Mouse (Mus musculus) forebrain, embryonic 14.5 days (tissue): ENCODE measurements at regions not wholly inside any gene's neighbourhood (a gene's known extent, or its start where the extent isn't known, plus 50 kb on each side); places are given as distances from the start of the nearest gene placed in this dataset.

Experiments
- ATAC-seq: fragments of 200-750 bp; cut with Nextera tagmentation; 2 replicates; pipeline ENCODE4 v1.8.0; 2017; ENCODE audit warnings: mild to moderate bottlenecking, moderate library complexity
- DNase-seq: peaks from one replicate; pipeline ENCODE4 v3.0.0-alpha.2; 2015; ENCODE audit warnings: low spot score
- H3K27ac ChIP-seq: fragments of 300-500 bp; sonication (generic); 2 replicates; pipeline ENCODE4 v1.5.1; 2014; ENCODE audit warnings: low read depth, mild to moderate bottlenecking, control low read depth, low read length, moderate library complexity
- H3K27me3 ChIP-seq: fragments of 300-500 bp; sonication (generic); replicated peaks from 2 replicates; pipeline ENCODE4 v1.6.1; 2014; ENCODE audit warnings: low read length, control low read depth, mixed read lengths; ENCODE audit not compliant: control insufficient read depth, insufficient read depth
- H3K36me3 ChIP-seq: fragments of 300-500 bp; sonication (generic); 2 replicates; pipeline ENCODE4 v1.6.1; 2014; ENCODE audit warnings: low read length, control low read depth; ENCODE audit not compliant: control insufficient read depth, insufficient read depth
- H3K4me1 ChIP-seq: fragments of 300-500 bp; sonication (generic); 2 replicates; pipeline ENCODE4 v1.6.1; 2014; ENCODE audit warnings: antibody characterized with exemption, low read length, control low read depth; ENCODE audit not compliant: control insufficient read depth, insufficient read depth
- H3K4me2 ChIP-seq: fragments of 300-500 bp; sonication (generic); 2 replicates; pipeline ENCODE4 v1.6.1; 2014; ENCODE audit warnings: mild to moderate bottlenecking, control low read depth, low read length
- H3K4me3 ChIP-seq: fragments of 300-500 bp; sonication (generic); 2 replicates; pipeline ENCODE4 v1.5.1; 2014; ENCODE audit warnings: low read depth, low read length, control low read depth
- H3K9ac ChIP-seq: fragments of 300-500 bp; sonication (generic); 2 replicates; pipeline ENCODE4 v1.6.1; 2014; ENCODE audit warnings: mild to moderate bottlenecking, low read length, control low read depth, moderate library complexity
- H3K9me3 ChIP-seq: fragments of 300-500 bp; sonication (generic); replicated peaks from 2 replicates; pipeline ENCODE4 v1.6.1; 2016; ENCODE audit warnings: low read length, control low read depth, mixed read lengths; ENCODE audit not compliant: control insufficient read depth
- WGBS: fragments of 180-500 bp; shearing (Covaris S2); extraction: QIAGEN DNeasy Blood & Tissue Kit; methylation state at CpG from one replicate; pipeline ENCODE4 v1.1.7; 2014; 5-methylcytosine and 5-hydroxymethylcytosine counted together

DNA sequence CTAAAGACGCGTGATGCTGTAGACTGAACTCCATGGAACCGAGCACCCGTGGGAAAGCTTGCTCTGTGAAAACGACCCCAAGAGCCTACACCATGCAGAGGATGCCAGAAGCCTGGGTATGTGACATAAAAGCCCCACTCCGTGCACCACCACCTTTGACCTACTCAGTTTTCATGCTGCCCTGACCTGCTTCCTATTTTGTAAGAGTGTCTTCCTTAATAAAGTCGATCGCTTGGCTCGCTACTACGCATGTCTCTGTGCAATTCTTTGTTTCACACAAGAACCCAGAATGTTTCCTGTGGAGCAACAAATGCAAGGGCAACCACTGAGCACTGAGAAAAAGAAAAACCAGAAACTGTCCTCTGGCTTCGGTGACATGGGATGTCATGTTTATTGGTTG lies 60.5 kb downstream of the Sec61b start:
- no peaks in the 10 kb centered on the region for H3K9me3 ChIP-seq
- H3K4me1 ChIP-seq, result no peaks in the 10 kb centered on the region; the same call in 1 of the 2 replicates
- 88% methylated on average over 11 of the region's 11 CpGs for WGBS

DNA sequence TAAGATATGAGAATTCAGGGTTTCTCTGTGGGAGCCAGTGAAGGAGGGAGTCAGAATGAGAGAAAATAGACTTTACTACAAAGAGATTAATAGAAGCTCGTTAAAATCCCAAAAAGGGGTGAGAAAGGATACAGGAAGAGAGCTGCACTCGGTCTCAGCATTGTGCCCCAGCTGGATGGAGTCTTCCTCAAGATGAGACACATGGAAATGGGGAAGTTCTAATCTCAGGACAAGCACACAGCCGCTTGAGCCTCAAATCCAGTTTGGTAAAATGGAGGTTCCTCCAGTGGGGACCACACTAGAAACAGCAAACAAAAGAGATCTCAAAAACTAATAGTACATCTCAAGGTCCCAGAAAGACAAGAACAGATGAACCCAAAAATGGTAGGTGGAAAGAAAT lies 93.2 kb downstream of the Sec61b start:
- Histone ChIP-seq H3K27ac (no peak overlapping the region), H3K4me3 (no peak overlapping the region), H3K4me2 (no peak overlapping the region), H3K4me1 (no peaks in the 10 kb centered on the region), H3K36me3 (no peaks in the 10 kb centered on the region), H3K9me3 (no peaks in the 10 kb centered on the region), H3K27me3 (no peaks in the 10 kb centered on the region), H3K9ac (no peak overlapping the region)
- WGBS, result 41% methylated on average over 3 of the region's 3 CpGs
- no peak for DNase-seq
- no peak for ATAC-seq

More for the DNA sequence above, 60.5 kb downstream of the Sec61b start:
- H3K4me2 ChIP-seq, result no peak overlapping the region
- H3K36me3 ChIP-seq, result no peaks in the 10 kb centered on the region
- H3K9ac ChIP-seq, result no peak overlapping the region
- no peak overlapping the region for H3K27ac ChIP-seq
- H3K4me3 ChIP-seq, result no peak overlapping the region
- no peak for DNase-seq
- ATAC-seq, result no peak
- no peaks in the 10 kb centered on the region for H3K27me3 ChIP-seq

- DNase-seq, result peak; percentile 54
- Histone ChIP-seq H3K27me3 (no peaks in the 10 kb centered on the region), H3K4me2 (no peak overlapping the region), H3K4me1 (no peaks in the 10 kb centered on the region), H3K4me3 (no peak overlapping the region), H3K27ac (no peak overlapping the region), H3K36me3 (no peaks in the 10 kb centered on the region), H3K9me3 (no peaks in the 10 kb centered on the region), H3K9ac (no peak overlapping the region)
- no peak for ATAC-seq
- WGBS, result 73% methylated on average over 5 of the region's 5 CpGs
These were observed 96.4 kb downstream of the Sec61b start for GRCm38 (mm10) chr4:47570846-47571245.

- WGBS, result 76% methylated on average over 4 of the region's 4 CpGs
- no peak overlapping the region for H3K27ac ChIP-seq
- no peak for DNase-seq
These were observed 101.6 kb downstream of the Sec61b start for GRCm38 (mm10) chr4:47576011-47576410.

GRCm38 (mm10) chr4:47577490-47577889 lies 103.0 kb downstream of the Sec61b start:
- no peak overlapping the region for H3K4me3 ChIP-seq
- no peaks in the 10 kb centered on the region for H3K36me3 ChIP-seq
- WGBS, result 93% methylated on average over 3 of the region's 3 CpGs
- H3K4me2 ChIP-seq, result no peak overlapping the region
- H3K4me1 ChIP-seq, result no peaks in the 10 kb centered on the region
- H3K9me3 ChIP-seq, result no peaks in the 10 kb centered on the region
- DNase-seq, result peak; percentile 53
- ATAC-seq, result no peak
- H3K9ac ChIP-seq, result no peak overlapping the region
- H3K27me3 ChIP-seq, result no peaks in the 10 kb centered on the region
- no peak overlapping the region for H3K27ac ChIP-seq

More at GRCm38 (mm10) chr4:47576011-47576410, 101.6 kb downstream of the Sec61b start:
- no peaks in the 10 kb centered on the region for H3K36me3 ChIP-seq
- H3K4me3 ChIP-seq, result no peak overlapping the region
- no peaks in the 10 kb centered on the region for H3K4me1 ChIP-seq
- H3K9me3 ChIP-seq, result no peaks in the 10 kb centered on the region
- no peak overlapping the region for H3K4me2 ChIP-seq
- ATAC-seq, result no peak
- no peak overlapping the region for H3K9ac ChIP-seq
- H3K27me3 ChIP-seq, result no peaks in the 10 kb centered on the region

- ATAC-seq (no peak), DNase-seq (no peak)
- no peaks in the 10 kb centered on the region for H3K27me3 ChIP-seq
- 95% methylated on average over 10 of the region's 10 CpGs for WGBS
- no peak overlapping the region for H3K4me3 ChIP-seq
- no peaks in the 10 kb centered on the region for H3K4me1 ChIP-seq
- no peaks in the 10 kb centered on the region for H3K9me3 ChIP-seq
- no peaks in the 10 kb centered on the region for H3K36me3 ChIP-seq
- H3K4me2 ChIP-seq, result no peak overlapping the region
- H3K9ac ChIP-seq, result no peak overlapping the region
- no peak overlapping the region for H3K27ac ChIP-seq
These were observed 104.2 kb downstream of the Sec61b start for GRCm38 (mm10) chr4:47578637-47579036.

DNA sequence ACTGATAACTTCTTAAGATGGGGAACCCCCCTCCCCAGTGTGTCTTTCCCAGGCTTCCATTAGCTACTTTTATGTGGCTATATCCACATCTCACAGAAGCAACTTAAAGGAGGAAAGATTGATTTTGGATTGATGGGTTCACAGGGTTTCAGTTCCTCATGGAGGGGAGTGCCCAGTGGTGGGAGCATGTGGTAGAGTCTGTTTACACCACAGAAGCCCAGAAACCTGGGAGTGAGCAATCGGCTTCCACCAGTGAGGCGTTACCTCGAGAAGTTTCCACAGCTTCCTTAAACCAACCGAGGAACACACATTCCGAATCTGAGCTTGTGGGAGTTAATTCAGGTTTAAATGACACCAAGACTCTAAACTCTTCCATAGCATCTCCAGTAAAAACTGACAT lies 106.1 kb downstream of the Sec61b start:
- Histone ChIP-seq H3K4me1 (no peaks in the 10 kb centered on the region), H3K27me3 (no peaks in the 10 kb centered on the region), H3K27ac (no peak overlapping the region), H3K9ac (no peak overlapping the region), H3K4me3 (no peak overlapping the region), H3K9me3 (no peaks in the 10 kb centered on the region), H3K36me3 (no peaks in the 10 kb centered on the region), H3K4me2 (no peak overlapping the region)
- DNase-seq (no peak), ATAC-seq (no peak)
- 95% methylated on average over 5 of the region's 5 CpGs for WGBS

GRCm38 (mm10) chr4:47587256-47587655 lies 112.8 kb downstream of the Sec61b start:
- H3K4me1 ChIP-seq, result no peaks in the 10 kb centered on the region

DNA sequence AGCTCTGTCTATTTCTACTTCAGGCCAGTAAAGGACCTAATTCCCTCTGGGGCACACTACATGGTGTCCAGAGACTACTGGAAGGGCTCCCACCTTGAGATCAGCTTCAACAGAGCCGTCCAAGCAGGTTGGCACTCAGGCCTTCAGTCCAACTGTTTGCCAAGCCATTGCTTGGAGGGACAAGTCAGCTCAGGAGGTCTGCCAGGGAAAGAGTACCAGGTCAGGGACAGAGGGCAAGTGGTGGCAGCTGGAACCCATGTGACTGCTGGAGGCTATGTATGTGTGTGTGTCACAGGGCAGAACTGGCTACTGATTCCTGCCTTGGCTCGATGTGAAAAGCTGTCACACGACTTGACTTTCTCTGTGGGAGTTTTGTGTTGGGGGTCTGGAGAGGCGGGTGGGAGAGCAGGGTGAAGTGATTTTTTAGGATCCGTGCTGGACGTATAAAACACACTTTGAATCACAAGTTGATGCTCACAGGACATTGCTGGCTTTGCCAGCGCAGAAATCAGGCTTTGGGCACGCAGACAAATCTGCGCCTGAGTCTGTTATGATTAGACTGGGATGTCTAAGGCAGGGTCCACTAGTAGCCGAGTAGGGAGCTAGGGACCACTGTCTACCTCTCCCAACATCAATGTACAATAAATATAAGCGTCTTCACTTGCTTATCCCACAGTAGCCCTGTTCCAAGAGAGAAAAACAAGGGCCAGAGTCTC lies 118.0 kb downstream of the Sec61b start:
- 88% methylated on average over 11 of the region's 11 CpGs for WGBS
- Histone ChIP-seq H3K27ac (no peak overlapping the region), H3K9ac (no peak overlapping the region), H3K36me3 (no peaks in the 10 kb centered on the region), H3K4me1 (no peaks in the 10 kb centered on the region), H3K4me3 (no peak overlapping the region), H3K27me3 (no peaks in the 10 kb centered on the region), H3K9me3 (no peaks in the 10 kb centered on the region), H3K4me2 (no peak overlapping the region)
- no peak for ATAC-seq
- no peak for DNase-seq

More at GRCm38 (mm10) chr4:47587256-47587655, 112.8 kb downstream of the Sec61b start:
- Histone ChIP-seq H3K27ac (no peak overlapping the region), H3K9me3 (no peaks in the 10 kb centered on the region), H3K9ac (no peak overlapping the region), H3K36me3 (no peaks in the 10 kb centered on the region), H3K4me3 (no peak overlapping the region), H3K4me2 (no peak overlapping the region), H3K27me3 (no peaks in the 10 kb centered on the region)
- no peak for ATAC-seq
- no peak for DNase-seq
- 86% methylated on average over 5 of the region's 5 CpGs for WGBS
